Mouse (Mus musculus): ENCODE results near the gene Golga1. TPM values are rescaled to one million over a fixed set of nuclear protein-coding genes. Genes with fewer than 3 reads are reported as not detected.
"Not testable (repeated sequence)": the region's sequence is repeated elsewhere in the genome, so short reads cannot be mapped to it uniquely, and the experiment has no call there.

Golga1 gene
- total RNA-seq (2012; rRNA removed), result 7.6 and 9.1 TPM in 2 replicates

- no peaks in the 10 kb centered on the region for H3K36me3 ChIP-seq (ENCODE audit: control insufficient read depth, insufficient read depth, low read length, poor library complexity, severe bottlenecking)
- H3K9me3 ChIP-seq (ENCODE audit: control insufficient read depth, insufficient read depth, low read depth, low read length), result no peaks in the 10 kb centered on the region
- peaks cover 0 to 3% of the 10 kb centered on the region in 2 experiments; a peak in 1 of 4 replicates for H3K4me1 ChIP-seq (ENCODE audit: control insufficient read depth in 2 of 2, insufficient read depth in 2 of 2, low read length in 2 of 2, poor library complexity in 1 of 2)
- H3K27ac ChIP-seq (ENCODE audit: insufficient read depth, low read depth, low read length, poor library complexity, severe bottlenecking), result peak within 1 kb of the TSS; percentile 61
- peak within 1 kb of the TSS; percentile 85 to 93 for H3K4me3 ChIP-seq (ENCODE audit: insufficient read depth in 1 of 2, low read depth in 1 of 2, low read length in 2 of 2, poor library complexity in 1 of 2, severe bottlenecking in 1 of 2)
- TF ChIP-seq ZNF384 (IDR thresholded peaks at IDR 0.05; ENCODE audit: low read depth, low read length) (no peak), MAFK (IDR thresholded peaks at IDR 0.05; ENCODE audit: insufficient read depth, low read depth, low read length) (no peak), HCFC1 (IDR thresholded peaks at IDR 0.05; ENCODE audit: borderline replicate concordance, insufficient read depth, low read length) (peak; percentile 78)
- peak within 1 kb of the TSS; percentile 94 for H3K9ac ChIP-seq (ENCODE audit: insufficient read depth, low read depth, low read length, poor library complexity, severe bottlenecking)
- peak; percentile 73 for DNase-seq (ENCODE audit: low read depth, low spot score)
- in situ Hi-C loops (cut with MboI; ENCODE audit: low sequenced_read_pairs in 2 of 2, unreplicated experiment in 2 of 2), result no loop called here
These were observed at the start of gene Golga1 for GRCm38 (mm10) chr2:39065400-39065987. Gene Golga1 (minus strand): TSS chr2:39065541.

GRCm38 (mm10) chr2:39114093-39114492 lies 48.8 kb upstream of the Golga1 start:
- TF ChIP-seq ZC3H11A (IDR thresholded peaks at IDR 0.05; ENCODE audit: borderline replicate concordance, low read depth, low read length) (no peak), ZNF384 (IDR thresholded peaks at IDR 0.05; ENCODE audit: low read depth, low read length) (no peak), HCFC1 (IDR thresholded peaks at IDR 0.05; ENCODE audit: borderline replicate concordance, insufficient read depth, low read length) (no peak), CHD2 (IDR thresholded peaks at IDR 0.05; ENCODE audit: low read depth, low read length) (no peak), MAFK (IDR thresholded peaks at IDR 0.05; ENCODE audit: insufficient read depth, low read depth, low read length) (no peak)
- Histone ChIP-seq H3K9me3 (ENCODE audit: control insufficient read depth, insufficient read depth, low read depth, low read length) (no peaks in the 10 kb centered on the region), H3K27ac (ENCODE audit: insufficient read depth, low read depth, low read length, poor library complexity, severe bottlenecking) (no peak overlapping the region), H3K4me3 (ENCODE audit: insufficient read depth in 1 of 2, low read depth in 1 of 2, low read length in 2 of 2, poor library complexity in 1 of 2, severe bottlenecking in 1 of 2) (no peak overlapping the region), H3K9ac (ENCODE audit: insufficient read depth, low read depth, low read length, poor library complexity, severe bottlenecking) (no peak overlapping the region), H3K4me1 (ENCODE audit: control insufficient read depth in 2 of 2, insufficient read depth in 2 of 2, low read length in 2 of 2, poor library complexity in 1 of 2) (no peaks in the 10 kb centered on the region), H3K36me3 (ENCODE audit: control insufficient read depth, insufficient read depth, low read length, poor library complexity, severe bottlenecking) (no peaks in the 10 kb centered on the region)
- in situ Hi-C loops (cut with MboI; ENCODE audit: low sequenced_read_pairs in 2 of 2, unreplicated experiment in 2 of 2), result no loop called here
- no peak for DNase-seq (ENCODE audit: low read depth, low spot score)

- TF ChIP-seq ZNF384 (IDR thresholded peaks at IDR 0.05; ENCODE audit: low read depth, low read length) (no peak), ZC3H11A (IDR thresholded peaks at IDR 0.05; ENCODE audit: borderline replicate concordance, low read depth, low read length) (no peak), CHD2 (IDR thresholded peaks at IDR 0.05; ENCODE audit: low read depth, low read length) (no peak), MAFK (IDR thresholded peaks at IDR 0.05; ENCODE audit: insufficient read depth, low read depth, low read length) (no peak), HCFC1 (IDR thresholded peaks at IDR 0.05; ENCODE audit: borderline replicate concordance, insufficient read depth, low read length) (no peak)
- H3K36me3 ChIP-seq (ENCODE audit: control insufficient read depth, insufficient read depth, low read length, poor library complexity, severe bottlenecking), result no peaks in the 10 kb centered on the region
- H3K4me3 ChIP-seq (ENCODE audit: insufficient read depth in 1 of 2, low read depth in 1 of 2, low read length in 2 of 2, poor library complexity in 1 of 2, severe bottlenecking in 1 of 2), result no peak overlapping the region
- H3K9me3 ChIP-seq (ENCODE audit: control insufficient read depth, insufficient read depth, low read depth, low read length), result no peaks in the 10 kb centered on the region
- no peaks in the 10 kb centered on the region for H3K4me1 ChIP-seq (ENCODE audit: control insufficient read depth in 2 of 2, insufficient read depth in 2 of 2, low read length in 2 of 2, poor library complexity in 1 of 2)
- in situ Hi-C loops (cut with MboI; ENCODE audit: low sequenced_read_pairs in 2 of 2, unreplicated experiment in 2 of 2), result no loop called here
- H3K27ac ChIP-seq (ENCODE audit: insufficient read depth, low read depth, low read length, poor library complexity, severe bottlenecking), result no peak overlapping the region
- H3K9ac ChIP-seq (ENCODE audit: insufficient read depth, low read depth, low read length, poor library complexity, severe bottlenecking), result no peak overlapping the region
- no peak for DNase-seq (ENCODE audit: low read depth, low spot score)
These were observed 45.2 kb upstream of the Golga1 start for GRCm38 (mm10) chr2:39110514-39110913.

- H3K9me3 ChIP-seq (ENCODE audit: control insufficient read depth, insufficient read depth, low read depth, low read length); H3K9ac ChIP-seq (ENCODE audit: insufficient read depth, low read depth, low read length, poor library complexity, severe bottlenecking); DNase-seq (ENCODE audit: low read depth, low spot score); H3K4me3 ChIP-seq (ENCODE audit: insufficient read depth in 1 of 2, low read depth in 1 of 2, low read length in 2 of 2, poor library complexity in 1 of 2, severe bottlenecking in 1 of 2); H3K36me3 ChIP-seq (ENCODE audit: control insufficient read depth, insufficient read depth, low read length, poor library complexity, severe bottlenecking); H3K27ac ChIP-seq (ENCODE audit: insufficient read depth, low read depth, low read length, poor library complexity, severe bottlenecking); H3K4me1 ChIP-seq (ENCODE audit: control insufficient read depth in 2 of 2, insufficient read depth in 2 of 2, low read length in 2 of 2, poor library complexity in 1 of 2); in situ Hi-C loops (cut with MboI; ENCODE audit: low sequenced_read_pairs in 2 of 2, unreplicated experiment in 2 of 2): not testable (repeated sequence)
These were observed 44.4 kb upstream of the Golga1 start for GRCm38 (mm10) chr2:39109712-39110111.

GRCm38 (mm10) chr2:39099951-39100350 lies 34.6 kb upstream of the Golga1 start:
- H3K4me3 ChIP-seq (ENCODE audit: insufficient read depth in 1 of 2, low read depth in 1 of 2, low read length in 2 of 2, poor library complexity in 1 of 2, severe bottlenecking in 1 of 2); in situ Hi-C loops (cut with MboI; ENCODE audit: low sequenced_read_pairs in 2 of 2, unreplicated experiment in 2 of 2); H3K9me3 ChIP-seq (ENCODE audit: control insufficient read depth, insufficient read depth, low read depth, low read length); H3K27ac ChIP-seq (ENCODE audit: insufficient read depth, low read depth, low read length, poor library complexity, severe bottlenecking); DNase-seq (ENCODE audit: low read depth, low spot score); H3K9ac ChIP-seq (ENCODE audit: insufficient read depth, low read depth, low read length, poor library complexity, severe bottlenecking); H3K4me1 ChIP-seq (ENCODE audit: control insufficient read depth in 2 of 2, insufficient read depth in 2 of 2, low read length in 2 of 2, poor library complexity in 1 of 2); H3K36me3 ChIP-seq (ENCODE audit: control insufficient read depth, insufficient read depth, low read length, poor library complexity, severe bottlenecking): not testable (repeated sequence)
